Mouse (Mus musculus) layer of hippocampus, adult 2 months (tissue): Measurements from ENCODE around the gene Mettl16. TPM values are rescaled to one million over a fixed set of nuclear protein-coding genes. Genes with fewer than 3 reads are reported as not detected.
"Not testable (repeated sequence)": the region's sequence is repeated elsewhere in the genome, so short reads cannot be mapped to it uniquely, and the experiment has no call there.

ENCODE experiments used
- DNase-seq, 2 experiments: peaks; one replicate each; pipeline ENCODE4 v3.0.0; 2022; ENCODE audit warnings: low spot score in 2 of 2
- H3K27ac ChIP-seq: fragments of 200-600 bp; 2 replicates; pipeline ENCODE4 v1.8.1; 2022
- H3K4me3 ChIP-seq: fragments of 200-600 bp; 2 replicates; pipeline ENCODE4 v1.8.1; 2022; ENCODE audit warnings: mild to moderate bottlenecking
- CTCF ChIP-seq: fragments of 200-600 bp; conservative IDR thresholded peaks from 2 replicates; pipeline ENCODE4 v1.8.1; 2022; ENCODE audit warnings: antibody characterized with exemption, mild to moderate bottlenecking, moderate library complexity
- total RNA-seq, 2 experiments: library from RNA; stranded (reverse); gene quantifications; 2 replicates each; pipeline ENCODE4 v1.2.3; 2021

The Mettl16 gene
- total RNA-seq, 2 experiments from 2014 or later, result 31.2 to 31.3 TPM

DNA sequence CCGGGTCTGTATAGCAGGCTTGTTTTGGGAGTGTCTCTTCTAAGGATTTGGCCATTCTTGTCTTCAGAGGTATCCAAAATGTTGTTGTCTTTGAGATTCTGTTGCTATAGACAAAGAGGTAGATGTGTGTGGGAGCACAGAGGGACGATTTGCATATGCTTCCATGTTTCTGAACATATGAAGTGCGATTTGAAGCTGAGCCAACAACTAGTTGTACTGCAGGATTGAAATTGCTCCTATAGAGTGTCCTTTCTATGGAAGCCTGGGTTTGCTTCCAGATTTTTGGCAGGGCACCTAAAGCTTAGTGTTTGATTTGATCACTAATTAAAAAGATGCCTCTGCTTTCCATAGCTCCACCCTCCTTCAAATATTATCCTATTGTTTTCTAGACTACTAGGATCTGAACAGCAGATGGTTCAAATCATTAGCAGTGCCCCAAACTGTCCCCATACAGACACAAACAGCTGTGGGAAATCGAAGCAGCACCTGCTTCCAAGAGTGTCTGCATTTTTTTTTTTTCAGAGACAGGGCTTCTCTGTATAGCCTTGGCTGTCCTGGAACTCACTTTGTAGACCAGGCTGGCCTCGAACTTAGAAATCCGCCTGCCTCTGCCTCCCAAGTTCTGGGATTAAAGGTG lies 36.7 kb downstream of the Mettl16 start:
- no peak for DNase-seq
- no peak overlapping the region for H3K4me3 ChIP-seq
- no peak for TF ChIP-seq CTCF
- H3K27ac ChIP-seq, result no peak overlapping the region

GRCm38 (mm10) chr11:74808251-74808853 lies 37.7 kb downstream of the Mettl16 start:
- H3K27ac ChIP-seq, result 0 out of 2 replicates have a peak overlapping the region, but pooled peaks have one; percentile 7
- no peak for TF ChIP-seq CTCF
- DNase-seq, result no peak
- H3K4me3 ChIP-seq, result no peak overlapping the region

DNA sequence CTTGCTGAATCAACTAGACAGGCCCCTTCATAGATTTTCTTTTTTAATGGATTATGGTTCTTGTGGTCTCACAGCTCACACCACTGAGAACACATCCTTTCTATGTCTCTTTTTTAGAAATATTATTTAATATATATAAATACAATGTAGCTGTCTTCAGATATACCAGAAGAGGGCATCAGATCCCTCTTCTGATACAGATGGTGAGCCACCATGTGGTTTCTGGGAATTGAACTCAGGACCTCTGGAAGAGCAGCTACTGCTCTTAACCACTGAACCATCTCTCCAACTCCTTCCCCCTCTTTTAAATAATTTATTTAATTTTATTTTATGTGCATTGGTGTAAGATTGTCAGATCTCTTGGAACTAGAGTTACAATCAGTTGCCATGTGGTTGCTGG lies 39.5 kb downstream of the Mettl16 start:
- TF ChIP-seq CTCF, result peak; percentile 56
- H3K4me3 ChIP-seq, result no peak overlapping the region

DNA sequence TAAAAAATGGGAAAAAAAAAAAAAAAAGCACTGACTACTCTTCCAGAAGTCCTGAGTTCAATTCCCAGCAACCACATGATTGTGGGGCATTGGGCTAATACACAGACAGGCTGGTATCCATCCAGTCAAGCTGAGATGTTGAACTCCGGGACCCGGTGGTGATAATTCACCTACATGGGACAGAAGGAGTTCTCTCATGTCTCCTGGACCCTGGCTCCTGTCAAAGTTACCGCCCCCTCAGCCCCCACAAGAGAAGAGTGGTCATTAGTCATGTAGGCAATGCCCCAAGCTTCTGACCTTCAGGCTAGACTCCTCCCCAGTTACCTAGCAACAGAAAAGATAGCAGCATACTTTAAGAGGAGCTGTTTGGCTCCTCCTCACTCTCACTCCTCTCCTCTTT lies 40.4 kb downstream of the Mettl16 start:
- DNase-seq, H3K27ac ChIP-seq, H3K4me3 ChIP-seq: not testable (repeated sequence)

More for the DNA sequence above, 39.5 kb downstream of the Mettl16 start:
- H3K27ac ChIP-seq, result no peak overlapping the region
- DNase-seq, result no peak

- no peak overlapping the region for H3K27ac ChIP-seq
- DNase-seq, result no peak
- no peak for TF ChIP-seq CTCF
- H3K4me3 ChIP-seq, result no peak overlapping the region
These were observed 40.9 kb downstream of the Mettl16 start for GRCm38 (mm10) chr11:74811538-74811937.

DNA sequence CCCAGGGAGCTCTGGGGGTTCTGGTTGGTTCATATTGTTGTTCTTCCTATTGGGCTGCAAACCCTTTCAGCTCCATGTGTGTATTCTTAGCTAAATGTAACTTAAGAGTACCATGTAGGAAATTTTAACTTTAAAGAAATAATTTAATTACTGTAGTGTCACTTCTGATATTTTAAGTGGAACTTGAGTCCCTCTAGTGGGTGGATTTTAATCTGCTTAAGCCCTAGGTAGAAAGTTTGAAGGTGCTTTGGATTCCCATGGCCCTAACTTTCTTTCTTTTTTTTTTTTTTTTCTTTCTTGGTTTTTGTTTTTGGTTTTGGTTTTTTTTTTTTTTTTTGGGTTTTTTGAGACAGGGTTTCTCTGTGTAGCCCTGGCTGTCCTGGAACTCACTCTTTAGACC lies 45.2 kb downstream of the Mettl16 start:
- Histone ChIP-seq H3K4me3 (no peak overlapping the region), H3K27ac (no peak overlapping the region)
- TF ChIP-seq CTCF, result peak; percentile 70
- DNase-seq, result no peak

GRCm38 (mm10) chr11:74820921-74821320 lies 50.3 kb downstream of the Mettl16 start:
- H3K4me3 ChIP-seq, result no peak overlapping the region
- no peak overlapping the region for H3K27ac ChIP-seq
- no peak for DNase-seq
- no peak for TF ChIP-seq CTCF

GRCm38 (mm10) chr11:74821463-74821862 lies 50.8 kb downstream of the Mettl16 start:
- Histone ChIP-seq H3K4me3 (no peak overlapping the region), H3K27ac (no peak overlapping the region)
- DNase-seq, result no peak
- peak; percentile 79 for TF ChIP-seq CTCF

GRCm38 (mm10) chr11:74822746-74823440 lies 52.3 kb downstream of the Mettl16 start:
- Histone ChIP-seq H3K4me3 (no peak overlapping the region), H3K27ac (no peak overlapping the region)
- no peak for DNase-seq
- TF ChIP-seq CTCF, result no peak

DNA sequence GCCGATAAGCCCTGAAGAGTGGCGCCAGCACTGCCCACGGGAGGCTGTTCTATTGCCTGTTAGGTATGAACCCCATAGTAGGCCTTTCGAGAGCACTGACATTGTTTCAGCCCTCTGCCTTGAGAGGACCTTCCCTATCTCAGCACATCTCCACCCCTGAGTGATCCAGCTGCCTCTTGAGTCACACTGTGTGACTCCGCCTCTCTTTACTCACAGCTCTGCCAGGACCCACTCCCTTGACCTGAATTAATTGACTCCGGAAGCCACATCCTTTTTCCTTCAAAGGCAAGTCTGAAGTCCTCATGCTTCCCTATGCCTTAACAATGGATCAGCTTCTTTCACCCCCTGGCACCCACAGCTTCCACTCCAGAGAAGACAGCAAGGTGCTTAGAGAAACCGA lies 55.5 kb downstream of the Mettl16 start:
- no peak for DNase-seq
- no peak overlapping the region for H3K27ac ChIP-seq
- no peak for TF ChIP-seq CTCF
- H3K4me3 ChIP-seq, result no peak overlapping the region

DNA sequence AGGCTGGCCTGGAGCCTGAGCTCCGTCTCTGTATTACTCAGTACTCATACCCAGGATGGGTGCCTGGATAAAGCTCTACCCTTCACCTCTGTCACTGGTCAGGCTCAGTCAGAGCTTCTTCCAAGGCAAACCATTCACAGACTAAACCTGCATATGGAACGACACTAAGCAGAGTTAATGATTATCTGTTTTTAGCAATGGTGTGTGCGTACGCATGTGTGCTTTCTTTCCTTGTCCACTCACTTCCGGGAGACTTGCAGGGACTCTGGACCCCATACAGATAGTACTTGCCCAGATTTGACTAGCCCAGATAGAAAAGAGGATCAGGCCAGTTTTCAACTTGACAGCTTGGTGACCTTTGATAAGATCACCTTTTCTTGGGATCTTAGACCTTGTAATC lies 56.1 kb downstream of the Mettl16 start:
- Histone ChIP-seq H3K4me3 (no peak overlapping the region), H3K27ac (no peak overlapping the region)
- DNase-seq, result no peak
- no peak for TF ChIP-seq CTCF

DNA sequence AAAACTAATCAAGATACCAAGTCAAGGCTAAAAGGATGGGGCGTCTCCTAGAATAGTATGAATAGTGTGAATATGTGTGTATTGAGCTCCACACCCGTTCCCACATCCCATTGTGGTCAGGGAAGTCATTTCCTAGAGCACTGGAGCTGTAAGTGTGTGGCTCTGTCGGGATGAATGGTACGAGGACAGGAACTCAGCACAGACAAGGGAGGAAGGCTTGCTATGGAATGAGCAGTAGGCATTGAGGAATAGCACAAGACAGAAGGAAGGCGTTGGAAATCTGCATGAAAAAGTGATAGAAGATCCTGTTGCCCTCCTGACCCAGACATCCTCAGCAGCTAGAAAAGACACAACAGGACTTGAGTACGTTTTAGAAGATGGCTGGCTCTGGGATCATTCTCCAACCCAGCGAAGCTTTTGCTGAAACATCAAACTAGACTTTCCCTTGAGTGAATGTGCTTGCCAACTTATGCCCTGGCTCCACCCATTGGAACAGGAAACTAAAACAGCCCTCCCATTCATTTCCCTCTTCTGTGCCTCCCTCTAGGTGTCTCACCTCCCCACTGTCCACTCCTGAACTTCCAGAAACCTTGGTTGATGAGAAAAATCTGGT lies 57.3 kb downstream of the Mettl16 start:
- H3K27ac ChIP-seq, result peak overlapping the region; percentile 98; the same call in 1 of the 2 replicates
- DNase-seq, result no peak
- no peak overlapping the region for H3K4me3 ChIP-seq
- no peak for TF ChIP-seq CTCF

DNA sequence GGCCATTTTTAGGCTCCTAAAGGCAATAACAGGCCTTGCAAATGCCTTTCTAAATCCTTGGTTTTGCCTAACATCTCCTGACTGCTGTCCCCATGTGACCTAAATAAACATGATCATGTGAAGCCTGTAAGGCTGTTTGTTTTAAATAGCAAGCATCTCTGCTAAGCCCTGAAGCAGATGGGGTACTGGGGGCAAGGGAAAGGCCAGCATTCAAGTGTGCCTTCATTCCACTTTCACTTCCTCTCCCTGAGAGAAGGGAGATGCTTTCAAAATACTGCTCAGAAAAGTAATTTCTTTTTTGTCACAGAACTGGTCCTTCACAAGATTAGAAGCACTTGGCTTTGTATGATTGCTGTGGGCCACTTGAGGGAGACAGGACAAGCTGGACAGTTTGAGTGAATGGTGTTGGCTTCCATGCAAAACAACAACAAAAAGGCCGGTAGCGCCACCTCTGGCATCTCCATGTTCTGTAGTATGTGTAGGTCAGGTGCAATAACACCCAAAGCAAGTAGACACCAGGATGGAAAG lies 57.8 kb downstream of the Mettl16 start:
- no peak for DNase-seq
- no peak overlapping the region for H3K4me3 ChIP-seq
- peak; percentile 34 for TF ChIP-seq CTCF
- peak overlapping the region; percentile 98; the same call in 1 of the 2 replicates for H3K27ac ChIP-seq
